Mouse (Mus musculus): ENCODE measurements at regions not wholly inside any gene's neighbourhood (a gene's known extent, or its start where the extent isn't known, plus 50 kb on each side); places are given as distances from the start of the nearest gene placed in this dataset.
A peak's percentile ranks its signal among the peaks of the same experiment; 100 is the strongest.

- no peak for DNase-seq
These were observed 232.1 kb upstream of the 4930535I16Rik start for GRCm38 (mm10) chr4:124149771-124150451.

- no peak for DNase-seq
These were observed 231.2 kb upstream of the 4930535I16Rik start for GRCm38 (mm10) chr4:124149037-124149436.

GRCm38 (mm10) chr4:124147276-124147675 lies 229.5 kb upstream of the 4930535I16Rik start:
- no peak for DNase-seq

DNA sequence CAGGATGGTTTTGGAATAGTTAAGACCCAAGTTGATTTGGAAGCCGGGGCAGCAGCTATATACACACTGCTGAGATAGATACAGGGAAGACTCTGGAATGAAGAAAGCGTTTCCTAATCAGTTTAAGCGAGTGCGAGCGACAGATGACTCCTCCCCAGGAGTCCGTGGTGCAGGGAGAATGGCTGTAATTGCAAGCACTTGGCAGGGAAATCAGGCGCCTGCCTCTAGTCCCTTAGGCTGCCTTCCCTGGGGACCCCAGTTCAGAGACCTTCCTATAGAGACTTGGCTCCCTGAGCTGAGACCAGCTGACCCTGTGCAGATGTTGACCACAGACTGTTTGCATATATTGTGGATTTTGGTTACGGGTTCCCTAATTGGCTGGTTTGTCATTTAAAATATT lies 228.3 kb upstream of the 4930535I16Rik start:
- DNase-seq, result no peak

DNA sequence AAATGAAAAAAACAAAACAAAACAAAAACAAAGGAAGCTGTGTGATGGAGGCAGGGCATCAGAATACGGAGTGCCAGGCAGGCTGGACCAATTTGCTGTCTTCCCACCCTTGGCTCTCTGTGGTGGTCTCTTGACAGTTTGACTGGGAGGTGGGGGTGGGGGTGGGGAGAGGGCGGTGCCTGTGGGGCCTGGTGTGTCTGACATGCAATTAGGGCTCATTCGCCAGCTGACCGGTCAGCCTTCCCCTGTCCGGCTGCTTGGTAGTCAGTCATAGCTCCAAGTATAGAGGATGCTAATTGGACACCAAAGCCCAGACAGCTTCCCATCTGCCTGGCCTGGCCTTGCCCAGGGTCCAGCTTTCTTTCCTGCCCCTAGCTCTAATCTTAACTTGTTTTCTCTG lies 225.8 kb upstream of the 4930535I16Rik start:
- no peak for DNase-seq

DNA sequence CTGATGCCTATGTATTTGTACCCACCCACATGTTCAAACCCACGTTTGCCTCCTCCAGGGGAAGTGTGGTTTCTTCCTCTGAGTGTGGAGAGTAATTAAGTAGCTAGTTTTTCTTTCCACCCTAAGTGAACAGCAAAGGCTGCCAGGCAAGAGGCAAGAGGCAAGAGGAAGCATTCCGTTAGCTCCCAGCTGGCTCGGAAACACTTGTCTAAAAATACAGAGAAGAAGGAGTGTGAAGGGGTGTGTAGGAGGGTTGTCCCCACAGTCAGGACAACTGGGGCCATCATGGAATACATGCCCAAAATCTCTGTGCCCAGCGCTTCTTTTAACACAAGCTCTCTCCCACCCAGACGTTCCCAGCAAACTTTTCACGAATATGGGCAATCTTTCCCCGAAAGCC lies 225.4 kb upstream of the 4930535I16Rik start:
- peak; percentile 18 for DNase-seq

DNA sequence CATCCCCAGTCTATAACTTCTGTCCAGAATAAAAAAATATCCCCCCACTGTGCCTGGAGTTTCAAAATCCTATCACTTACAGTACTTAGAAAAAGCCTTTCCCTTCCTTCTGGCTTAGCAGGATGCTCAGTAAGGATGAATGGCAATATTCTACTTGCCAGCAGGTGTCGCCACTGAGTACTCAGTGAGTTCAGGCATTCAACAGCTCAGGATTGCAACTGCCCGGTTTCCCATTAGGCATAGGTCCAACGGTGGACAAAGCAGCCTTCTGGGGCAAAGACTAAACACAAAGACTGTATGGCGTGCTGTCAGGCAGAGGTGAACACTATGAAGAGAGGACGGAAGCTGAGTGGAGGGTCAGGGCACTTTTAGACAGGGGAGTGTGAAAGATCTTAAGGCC lies 224.3 kb upstream of the 4930535I16Rik start:
- peak; percentile 95 for DNase-seq

DNA sequence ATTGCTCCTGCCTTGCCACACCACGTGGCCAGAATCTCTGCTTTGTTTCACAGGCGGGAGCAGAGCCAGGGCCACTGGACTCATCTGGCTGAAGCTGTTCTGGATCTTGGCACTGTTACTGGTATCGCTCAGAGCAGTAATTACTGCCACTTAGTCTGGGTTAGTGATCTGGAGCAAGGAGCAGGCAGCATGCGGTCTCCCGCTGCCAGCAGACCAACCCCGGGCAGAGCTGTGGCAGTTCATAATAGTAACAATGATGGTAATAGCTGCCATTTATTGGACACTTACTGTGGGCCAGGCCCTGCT lies 217.3 kb upstream of the 4930535I16Rik start:
- DNase-seq, result no peak

DNA sequence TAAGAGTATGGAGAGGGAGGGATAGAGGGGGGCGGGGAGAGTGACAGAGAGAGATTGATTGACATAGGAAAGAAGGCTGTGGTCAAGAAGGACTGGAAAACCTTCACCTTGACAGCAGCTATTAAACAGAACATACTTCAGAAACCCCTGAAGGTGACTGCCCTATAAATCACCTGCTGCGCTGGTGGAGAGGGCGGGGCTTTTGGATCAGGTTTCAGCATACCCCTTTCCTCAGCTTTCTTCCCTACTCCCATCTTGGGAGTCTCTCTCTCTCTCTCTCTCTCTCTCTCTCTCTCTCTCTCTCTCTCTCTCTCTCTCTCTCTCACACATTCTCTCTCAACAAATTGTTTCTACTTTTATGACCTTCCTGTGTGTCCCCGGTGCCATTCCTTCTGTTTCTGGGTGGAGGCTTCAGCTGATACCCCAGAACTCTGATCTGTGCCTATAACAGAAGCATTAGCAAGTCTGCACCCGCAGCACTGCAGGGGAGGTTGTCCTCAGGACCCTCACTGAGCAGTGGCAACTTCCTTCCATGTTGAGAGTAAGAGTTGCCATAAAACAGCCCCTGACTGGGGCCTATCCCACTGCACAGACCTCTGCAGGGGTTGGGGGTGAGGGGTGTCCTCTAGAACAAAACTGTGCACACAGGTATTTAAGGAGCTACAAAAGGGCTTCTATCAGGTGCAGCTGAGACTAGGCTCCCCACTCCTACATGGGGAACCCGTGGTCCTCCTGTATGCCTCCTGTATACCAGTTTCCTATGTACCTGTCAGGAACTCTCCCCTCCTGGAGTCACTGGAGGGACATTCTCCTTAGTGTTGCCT lies 216.7 kb upstream of the 4930535I16Rik start:
- no peak for DNase-seq

DNA sequence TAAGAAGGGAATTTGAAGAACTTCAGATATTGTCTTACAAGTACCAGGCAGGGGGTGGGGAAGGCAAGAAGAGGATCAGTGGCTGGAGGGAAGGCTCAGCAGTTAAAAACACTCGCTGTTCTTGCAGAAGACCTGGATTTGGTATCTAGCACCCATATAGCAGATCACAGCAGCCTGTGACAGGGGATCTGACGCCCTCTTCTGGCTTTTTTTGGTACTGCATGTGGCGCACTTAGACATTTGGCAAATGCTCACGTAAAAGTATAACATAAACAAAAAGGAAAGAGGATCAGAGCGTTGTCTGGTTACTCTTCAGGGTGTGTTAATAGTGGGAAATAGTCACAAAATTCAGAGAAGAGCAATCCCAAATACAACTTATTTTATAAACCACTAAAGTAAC lies 213.1 kb upstream of the 4930535I16Rik start:
- DNase-seq, result no peak

DNA sequence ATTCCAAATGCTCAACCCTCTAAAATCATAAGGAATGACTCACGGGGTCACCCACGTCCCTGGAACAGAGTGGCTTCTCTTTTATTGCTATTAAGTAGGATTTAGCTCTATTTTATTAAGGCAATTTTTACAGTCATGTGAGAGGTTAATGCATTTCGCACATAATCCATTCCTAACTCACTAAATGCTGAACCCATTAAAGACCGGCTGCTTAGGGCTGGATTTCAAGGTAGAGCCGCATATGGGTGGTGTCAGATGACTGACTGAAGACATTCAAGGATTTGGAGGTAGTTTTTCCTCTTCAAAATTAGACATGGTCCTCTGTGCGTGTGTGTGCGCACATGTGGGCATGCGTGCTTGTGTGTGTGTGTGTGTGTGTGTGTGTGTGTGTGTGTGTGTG lies 208.4 kb upstream of the 4930535I16Rik start:
- no peak for DNase-seq

GRCm38 (mm10) chr4:124120334-124120733 lies 202.5 kb upstream of the 4930535I16Rik start:
- DNase-seq, result no peak

DNA sequence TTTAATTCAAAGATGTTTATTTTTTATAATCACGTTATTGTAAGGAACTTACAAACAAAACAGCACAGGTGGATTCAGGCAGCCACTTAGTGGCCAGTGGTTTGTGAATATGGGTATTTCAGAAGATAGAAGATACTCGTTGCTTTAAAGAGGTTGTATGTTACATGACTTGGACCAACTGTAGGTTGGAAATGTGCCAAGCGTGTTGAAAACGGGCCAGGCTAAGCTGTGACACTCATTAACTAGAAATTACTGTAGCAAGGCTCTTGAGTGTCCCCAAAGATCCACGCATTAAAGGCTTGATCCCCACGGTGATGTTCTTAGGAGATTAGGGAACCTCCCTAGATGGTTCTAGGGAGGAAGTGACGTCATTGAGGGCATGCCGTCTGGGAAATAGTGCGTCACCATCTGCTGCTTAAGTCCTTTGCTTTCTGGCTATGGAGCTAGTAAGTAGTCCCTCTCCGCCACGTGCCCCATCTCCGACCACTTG lies 196.1 kb upstream of the 4930535I16Rik start:
- no peak for DNase-seq

DNA sequence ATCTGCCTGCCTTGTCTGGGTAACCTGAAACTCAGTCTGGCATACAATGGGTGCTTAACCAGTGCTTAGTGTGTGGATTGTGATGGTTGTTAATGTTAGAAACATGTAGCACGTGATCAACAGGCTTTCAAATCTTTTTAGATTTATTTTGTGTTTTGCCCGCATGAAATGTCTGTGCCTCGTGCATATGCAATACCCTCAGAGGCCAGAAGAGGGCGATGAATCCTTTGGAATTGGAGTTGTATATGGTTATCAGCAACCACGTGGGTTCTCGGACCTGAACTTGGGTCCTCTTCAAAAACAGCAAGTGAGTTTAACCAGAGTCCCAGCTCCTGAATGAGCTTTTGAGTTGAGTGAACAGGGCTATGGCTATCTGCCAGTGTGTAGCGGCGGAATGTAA lies 192.9 kb upstream of the 4930535I16Rik start:
- DNase-seq, result peak; percentile 12

DNA sequence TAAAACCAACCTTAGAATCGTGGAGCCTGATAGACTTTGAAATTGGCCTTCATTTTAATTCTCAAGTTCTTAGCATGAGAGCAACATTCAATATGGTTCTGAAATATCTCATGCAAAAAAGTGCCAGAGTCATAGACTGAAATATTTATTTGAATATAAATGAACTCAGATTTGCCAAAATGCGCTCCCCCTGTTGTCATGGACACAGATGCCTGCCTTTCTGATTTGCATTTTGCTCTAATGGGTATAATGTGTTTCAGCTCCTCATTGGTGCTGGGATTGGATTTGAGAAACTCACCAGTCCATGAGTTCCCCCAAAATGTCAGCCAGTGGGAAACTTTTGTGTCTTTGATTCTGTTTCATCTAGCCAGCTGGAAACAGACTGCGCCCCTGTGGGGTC lies 191.5 kb upstream of the 4930535I16Rik start:
- no peak for DNase-seq

DNA sequence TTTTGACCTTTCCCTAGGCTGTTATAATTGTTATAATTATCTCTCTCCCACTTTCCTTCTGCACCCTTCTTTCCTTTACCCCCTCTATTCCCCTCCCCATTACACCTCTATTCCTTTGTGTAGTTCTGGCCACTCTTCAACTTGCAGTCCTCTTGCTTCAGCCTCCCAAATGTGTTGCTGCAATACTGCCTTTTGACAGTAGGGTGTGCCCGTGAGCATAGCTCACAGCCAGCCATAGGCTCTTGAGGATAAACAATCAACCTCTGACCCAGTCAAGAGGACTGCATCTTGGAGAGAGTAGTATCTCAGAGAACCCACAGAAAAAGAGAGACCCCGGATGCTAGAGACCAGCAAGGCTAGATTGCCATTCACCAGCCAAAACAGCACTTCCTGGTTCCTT lies 184.9 kb upstream of the 4930535I16Rik start:
- DNase-seq, result no peak

- no peak for DNase-seq
These were observed 169.0 kb upstream of the 4930535I16Rik start for GRCm38 (mm10) chr4:124086801-124087200.

DNA sequence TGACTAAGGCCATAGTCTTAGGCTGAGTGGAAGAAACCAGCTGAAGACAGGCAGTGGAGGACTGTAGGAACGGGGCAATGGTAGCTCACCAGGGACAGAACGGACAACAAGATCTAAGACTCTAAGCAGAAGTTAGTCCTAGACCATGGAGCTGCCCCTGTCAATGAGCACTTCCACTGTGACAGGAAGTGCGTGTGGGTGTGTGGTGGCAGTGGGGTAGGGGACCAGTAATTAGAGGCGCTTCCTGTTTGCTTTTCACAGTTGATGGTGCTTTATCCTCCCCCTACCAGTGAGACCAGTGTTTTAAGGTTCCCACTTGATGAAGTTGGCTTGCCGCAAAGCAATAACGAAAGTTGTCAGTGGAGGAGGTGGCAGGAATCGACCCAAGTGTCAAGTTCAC lies 168.4 kb upstream of the 4930535I16Rik start:
- no peak for DNase-seq

DNA sequence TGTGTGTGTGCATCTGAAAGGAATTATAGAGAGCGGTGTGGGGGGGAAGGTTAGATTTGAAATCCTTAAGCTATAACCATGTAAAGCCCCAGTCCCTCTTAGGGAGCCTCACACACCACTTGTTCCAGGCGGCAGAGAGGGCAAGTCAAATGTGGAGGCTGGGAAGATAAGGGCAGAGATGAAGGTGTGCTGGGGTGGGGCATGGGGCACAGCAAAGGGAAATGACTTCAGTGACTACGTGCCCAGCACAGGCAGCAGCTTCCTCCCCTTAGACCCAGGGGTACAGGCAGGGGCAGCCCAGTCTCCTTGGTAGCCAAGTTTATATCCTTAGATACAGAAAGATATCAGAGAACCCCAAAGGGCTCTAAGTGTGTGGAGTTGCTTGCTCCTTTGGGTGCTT lies 161.8 kb upstream of the 4930535I16Rik start:
- DNase-seq, result no peak

- DNase-seq, result no peak
These were observed 157.7 kb upstream of the 4930535I16Rik start for GRCm38 (mm10) chr4:124075551-124075950.

DNA sequence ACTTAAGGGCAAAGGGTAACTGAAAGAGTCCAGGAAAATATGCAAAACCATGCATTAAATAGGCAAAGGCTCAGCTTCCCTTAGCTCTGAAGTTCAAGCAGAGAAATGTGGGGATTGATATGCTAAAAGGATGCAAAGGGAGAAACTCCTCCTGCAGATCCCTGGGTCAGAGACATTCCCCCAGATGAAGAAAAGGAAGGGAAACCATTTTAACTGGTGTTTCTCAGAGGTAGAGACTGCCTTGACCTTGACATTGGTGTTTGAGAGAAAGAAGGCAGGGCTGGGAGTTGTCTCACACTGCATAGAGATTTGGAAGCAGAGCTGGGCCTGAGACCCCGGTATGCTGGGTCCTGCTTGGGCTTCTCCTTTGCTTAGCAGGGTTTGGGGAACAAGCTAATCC lies 155.8 kb upstream of the 4930535I16Rik start:
- DNase-seq, result no peak

DNA sequence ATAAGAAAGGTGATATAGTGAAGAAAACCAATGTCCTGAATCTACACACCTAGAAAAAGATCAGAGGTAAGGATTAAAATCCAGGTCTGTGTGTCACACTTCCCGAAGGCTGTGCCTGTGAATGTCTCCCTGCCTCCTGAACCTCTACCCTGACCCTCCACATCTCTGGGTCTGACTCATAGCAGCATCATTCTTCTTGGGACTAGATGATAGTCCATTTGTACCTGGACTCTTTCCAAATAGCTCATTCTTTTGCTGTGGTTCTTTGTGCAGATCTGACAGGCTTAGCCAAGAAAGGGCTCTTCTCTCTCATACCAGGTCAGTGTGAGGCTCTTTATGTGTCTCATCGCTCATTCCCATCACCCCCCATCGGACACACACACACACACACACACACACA lies 146.8 kb upstream of the 4930535I16Rik start:
- no peak for DNase-seq

DNA sequence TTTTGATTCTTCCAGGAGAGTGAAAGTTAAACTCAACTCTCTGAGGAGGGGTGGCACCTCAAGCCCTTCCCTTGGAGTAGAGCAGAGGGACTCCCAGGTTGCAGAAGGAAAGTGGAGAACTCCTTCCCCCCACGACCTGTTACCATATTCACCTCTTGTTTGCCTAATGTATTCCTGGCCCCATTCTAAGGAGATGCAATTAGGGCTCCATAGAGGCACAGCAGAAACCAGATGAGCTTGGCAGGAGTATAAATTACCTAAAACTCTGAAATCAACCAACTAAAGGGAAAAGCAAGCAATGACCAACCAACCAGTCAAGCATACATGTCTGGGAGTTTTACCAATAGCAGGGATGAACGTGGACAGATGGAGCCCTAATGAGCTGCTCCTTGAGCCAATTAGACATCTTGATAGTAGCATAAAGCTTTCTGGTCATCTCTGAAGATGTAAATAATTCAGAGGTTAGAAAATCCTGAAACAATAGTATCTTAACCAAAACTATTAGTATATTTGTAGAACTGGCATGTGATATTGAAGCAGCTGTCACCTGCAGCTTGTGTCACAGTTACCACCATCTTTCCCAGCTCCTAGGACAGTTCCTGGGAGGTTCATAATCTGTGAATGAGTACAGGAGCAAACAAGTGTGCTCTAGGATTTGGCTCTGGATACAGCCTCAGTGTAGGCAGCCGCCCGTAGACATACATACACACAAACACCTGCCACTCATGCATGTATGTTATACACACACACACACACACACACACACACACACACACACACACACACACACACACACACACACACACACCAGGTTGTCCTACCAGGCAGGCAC lies 145.7 kb upstream of the 4930535I16Rik start:
- DNase-seq, result no peak

- no peak for DNase-seq
These were observed 139.8 kb upstream of the 4930535I16Rik start for GRCm38 (mm10) chr4:124057607-124058006.

Measured in right cerebral cortex, postnatal 14 days (tissue).